Mouse (Mus musculus) testis, postnatal 14 days (tissue): ENCODE results near the gene Aebp1.
A peak's percentile ranks its signal among the peaks of the same experiment; 100 is the strongest.
"Not testable (repeated sequence)": the region's sequence is repeated elsewhere in the genome, so short reads cannot be mapped to it uniquely, and the experiment has no call there.

Experiments
- DNase-seq: peaks from one replicate; pipeline ENCODE4 v3.0.0; 2021; ENCODE audit warnings: low spot score

Gene Aebp1

DNA sequence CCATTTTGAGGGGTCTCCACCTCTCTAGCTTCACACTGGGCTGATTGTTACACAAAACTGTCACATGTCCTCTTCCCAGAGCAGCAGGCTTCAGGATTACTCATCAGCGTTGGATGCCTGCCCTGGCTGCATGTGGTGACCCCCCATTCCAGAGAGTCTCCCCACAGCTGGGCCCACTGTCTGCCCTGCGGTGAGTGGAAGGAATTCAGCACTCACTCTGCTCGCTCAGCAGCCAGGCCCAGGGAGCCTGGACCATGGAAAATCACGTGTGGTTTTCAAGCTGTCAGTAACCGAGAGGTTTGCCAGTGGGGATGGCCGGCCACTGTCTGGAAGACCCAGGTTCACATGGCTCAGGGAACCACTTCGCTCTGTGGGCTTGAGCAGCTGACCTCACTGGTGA, 5.8 kb upstream of the Aebp1 start:
- DNase-seq, result no peak

GRCm38 (mm10) chr11:5856479-5857130, 5.1 kb upstream of the Aebp1 start:
- no peak for DNase-seq

DNA sequence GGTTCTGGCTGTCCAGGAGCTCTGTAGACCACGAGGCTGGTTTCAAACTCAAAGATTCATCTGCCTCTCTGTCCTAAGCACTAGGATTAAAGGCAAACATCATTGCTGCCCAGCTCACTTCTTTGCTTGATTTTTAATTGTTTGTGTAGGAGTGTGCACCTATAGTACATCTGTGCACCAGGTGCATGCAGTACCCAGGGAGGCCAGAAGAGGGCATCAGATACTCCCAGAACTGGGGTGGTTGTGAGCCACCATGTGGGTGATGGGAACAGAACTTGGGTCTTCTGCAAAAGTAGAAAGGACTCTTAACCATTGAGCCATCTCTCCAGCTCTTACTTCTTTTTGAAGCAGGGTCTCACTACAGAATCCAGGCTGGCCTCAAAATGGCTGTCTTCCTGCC, 3.0 kb upstream of the Aebp1 start:
- DNase-seq, result no peak

DNA sequence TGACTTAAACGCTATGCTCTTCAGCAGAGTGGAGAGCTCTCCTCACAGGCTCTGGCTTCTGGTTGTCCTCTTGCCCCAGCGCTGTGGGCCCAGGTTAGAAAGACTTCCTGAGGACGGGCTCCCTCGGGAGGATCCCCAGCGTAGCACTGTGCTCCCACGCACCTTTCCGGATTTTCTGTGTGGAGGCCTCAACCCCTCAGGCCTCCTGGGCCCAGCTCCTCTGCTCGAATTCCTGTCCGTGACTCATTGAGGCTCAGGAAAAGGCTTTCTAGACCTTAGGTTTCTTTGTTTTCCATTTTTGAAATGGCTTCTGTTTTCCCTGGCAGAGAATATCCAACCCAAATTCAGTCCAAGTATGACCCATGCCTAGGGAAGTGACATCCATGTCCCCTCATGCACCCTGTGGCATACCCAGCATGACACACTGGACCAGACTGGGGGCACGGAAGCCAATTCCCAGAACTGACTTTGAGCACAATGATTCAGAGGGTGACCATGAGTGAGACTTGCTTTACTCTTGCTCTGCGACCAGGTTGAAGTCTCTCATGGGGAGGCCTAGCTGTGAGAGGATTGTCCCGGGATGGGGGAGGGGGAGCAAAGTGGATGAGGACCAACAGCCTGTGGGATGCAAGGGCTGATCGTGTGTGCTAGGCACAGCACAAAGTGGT, 1.7 kb upstream of the Aebp1 start:
- no peak for DNase-seq

DNA sequence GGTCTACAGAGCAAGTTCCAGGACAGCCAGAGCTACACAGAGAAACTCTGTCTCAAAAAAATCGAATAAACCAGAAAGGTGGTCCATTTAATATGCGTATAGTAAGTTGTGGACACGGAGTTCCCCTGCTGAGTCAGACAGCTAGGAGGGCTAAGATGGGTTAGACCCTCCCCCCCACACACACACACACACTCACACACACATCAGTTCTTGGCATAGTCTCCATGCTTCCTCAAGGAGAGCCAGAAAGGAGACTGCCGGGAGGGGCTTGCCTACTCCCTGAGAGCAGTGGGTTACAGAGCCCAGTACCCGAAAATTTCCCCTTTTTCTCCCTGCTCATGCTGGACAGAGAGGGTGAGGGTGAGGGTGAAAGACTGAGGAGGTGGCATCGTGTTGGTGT, 1.1 kb upstream of the Aebp1 start:
- DNase-seq, result no peak

DNA sequence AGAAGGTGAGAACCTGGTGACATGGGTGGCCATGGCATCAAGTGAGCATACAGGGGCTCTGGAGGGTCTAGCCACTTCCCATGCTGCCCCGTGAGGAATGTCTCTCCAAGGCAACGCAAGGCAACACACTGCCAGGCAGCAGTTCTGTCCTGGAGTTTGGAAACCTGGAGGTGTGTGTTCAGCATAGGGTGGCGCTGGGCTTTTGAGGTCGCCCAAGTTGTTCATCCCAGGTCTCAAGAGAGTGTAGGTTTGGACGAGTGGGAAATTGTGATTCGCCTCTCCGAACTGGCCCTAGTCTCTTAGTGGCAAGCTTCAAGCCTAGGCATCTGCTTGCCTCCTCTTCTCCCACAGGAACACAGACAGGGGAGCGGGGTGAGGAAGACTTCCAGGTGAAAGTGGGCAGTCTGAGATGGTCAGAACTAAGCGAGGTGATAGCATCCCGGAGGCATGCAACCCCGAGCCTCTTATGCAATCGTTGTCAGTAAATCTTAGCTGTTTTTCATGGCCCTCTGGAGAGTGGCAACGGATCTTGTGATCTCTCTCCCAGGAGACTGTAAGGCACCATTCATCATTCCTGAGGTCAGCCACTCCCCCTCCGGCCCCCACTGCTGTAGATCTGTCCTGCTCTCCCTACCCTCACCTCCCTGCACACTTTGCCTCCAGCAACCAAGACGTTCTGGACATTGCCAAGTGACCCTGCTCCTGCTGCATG, 803 bp downstream of the Aebp1 start:
- DNase-seq, result peak; percentile 32

DNA sequence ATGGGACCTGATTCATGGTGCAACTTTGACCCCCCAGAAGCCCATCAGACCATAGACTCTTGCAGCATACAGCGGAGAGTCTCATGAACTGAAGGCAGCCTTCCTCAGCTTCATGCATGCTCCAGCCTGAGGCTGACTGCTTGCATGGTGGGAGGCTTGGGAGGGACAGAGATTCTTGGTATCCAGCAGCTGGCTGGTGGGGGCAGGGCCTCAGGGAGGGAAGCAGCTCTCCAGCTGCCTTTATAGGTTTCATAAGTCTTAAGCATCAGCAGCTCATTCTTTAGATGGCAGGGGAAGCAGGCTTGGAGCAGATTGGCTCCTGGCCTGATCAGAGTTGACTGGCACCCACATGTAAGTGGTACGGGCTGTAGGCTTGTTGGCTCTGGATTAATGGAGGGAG, 5.4 kb downstream of the Aebp1 start:
- no peak for DNase-seq

DNA sequence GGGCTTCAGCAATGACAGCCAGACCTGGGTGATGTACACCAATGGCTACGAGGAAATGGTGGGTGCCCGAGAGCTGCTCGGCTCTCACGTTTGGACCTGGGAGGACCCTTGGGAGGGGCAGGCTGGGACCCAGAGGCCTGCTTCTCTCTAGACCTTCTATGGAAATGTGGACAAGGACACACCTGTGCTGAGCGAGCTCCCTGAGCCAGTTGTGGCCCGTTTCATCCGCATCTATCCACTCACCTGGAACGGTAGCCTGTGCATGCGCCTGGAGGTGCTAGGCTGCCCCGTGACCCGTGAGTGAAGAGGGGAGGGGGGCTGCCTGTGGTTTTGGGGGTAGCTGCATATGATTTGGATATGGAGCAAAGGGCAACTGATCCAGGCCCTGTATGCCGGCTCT, 6.6 kb downstream of the Aebp1 start:
- no peak for DNase-seq

DNA sequence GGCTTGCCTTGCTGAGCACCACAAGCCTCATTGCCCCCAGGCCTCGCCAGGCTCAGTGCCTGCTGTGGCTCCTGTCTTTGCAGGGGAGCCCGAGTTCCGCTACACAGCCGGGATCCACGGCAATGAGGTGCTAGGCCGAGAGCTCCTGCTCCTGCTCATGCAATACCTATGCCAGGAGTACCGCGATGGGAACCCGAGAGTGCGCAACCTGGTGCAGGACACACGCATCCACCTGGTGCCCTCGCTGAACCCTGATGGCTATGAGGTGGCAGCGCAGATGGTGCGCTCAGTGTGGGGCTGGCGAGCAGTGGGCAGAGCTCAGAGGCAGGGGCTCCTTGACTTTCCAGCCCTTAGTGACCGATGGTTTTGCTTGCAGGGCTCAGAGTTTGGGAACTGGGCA, 7.6 kb downstream of the Aebp1 start:
- no peak for DNase-seq

- DNase-seq, result no peak
Measured at GRCm38 (mm10) chr11:5870069-5870468, 8.3 kb downstream of the Aebp1 start.

DNA sequence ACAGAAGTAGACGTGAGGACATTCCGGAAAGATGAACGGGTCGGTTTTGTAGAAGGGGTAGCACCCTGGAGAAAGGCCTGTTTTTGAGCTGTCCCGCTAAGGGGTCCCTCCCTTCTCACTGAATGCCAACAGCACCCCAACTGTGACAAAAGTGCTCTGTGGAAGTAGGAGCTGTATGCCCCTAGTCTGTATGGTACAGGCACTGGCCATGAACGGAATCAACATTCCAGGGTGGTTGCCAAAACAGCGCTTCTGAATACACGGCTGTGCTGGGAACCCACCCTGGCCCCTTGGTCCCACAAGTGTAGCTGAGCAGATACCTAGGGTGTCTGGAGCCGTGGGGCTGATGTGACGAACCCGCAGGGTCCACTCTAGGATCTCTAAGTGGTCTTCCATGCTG, 11.0 kb downstream of the Aebp1 start:
- no peak for DNase-seq

DNA sequence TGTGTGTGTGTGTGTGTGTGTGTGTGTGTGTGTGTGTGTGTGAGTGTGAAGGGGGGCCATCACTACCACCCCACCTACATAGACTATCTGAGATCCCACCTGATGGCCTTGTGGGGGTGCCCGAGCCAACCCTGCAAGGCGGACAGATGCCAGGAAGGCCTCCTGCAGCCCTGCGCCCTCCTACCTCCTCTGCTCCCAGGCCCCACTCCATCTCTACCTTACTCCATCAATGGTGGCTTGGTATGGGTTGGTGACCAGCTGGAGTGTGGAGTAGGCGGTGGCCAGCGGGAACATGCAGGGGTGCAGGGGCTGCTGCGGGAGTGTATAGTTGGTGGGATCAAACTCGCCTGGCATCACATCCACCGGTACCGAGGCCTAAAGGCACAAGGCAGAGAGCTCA, 11.4 kb downstream of the Aebp1 start:
- DNase-seq, result no peak

DNA sequence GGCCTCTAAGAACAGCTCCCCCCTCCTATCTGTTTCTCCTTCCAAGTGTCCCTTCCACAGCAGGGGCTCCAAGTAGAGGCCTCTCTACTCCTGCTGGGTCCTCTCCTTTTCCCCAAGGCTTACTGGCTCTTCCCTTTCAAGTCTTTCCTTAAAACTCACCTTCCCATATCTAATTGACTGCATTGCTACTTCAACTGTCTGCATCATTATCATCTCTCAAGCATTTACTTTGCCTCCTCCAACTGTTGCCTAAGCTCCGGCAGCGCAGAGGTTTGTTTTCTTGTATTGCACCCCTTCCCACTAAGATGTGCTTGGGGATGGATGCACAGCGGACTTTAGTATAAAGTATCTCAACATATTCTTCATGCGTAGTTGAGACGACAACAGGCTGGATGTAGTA, 15.7 kb downstream of the Aebp1 start:
- no peak for DNase-seq

DNA sequence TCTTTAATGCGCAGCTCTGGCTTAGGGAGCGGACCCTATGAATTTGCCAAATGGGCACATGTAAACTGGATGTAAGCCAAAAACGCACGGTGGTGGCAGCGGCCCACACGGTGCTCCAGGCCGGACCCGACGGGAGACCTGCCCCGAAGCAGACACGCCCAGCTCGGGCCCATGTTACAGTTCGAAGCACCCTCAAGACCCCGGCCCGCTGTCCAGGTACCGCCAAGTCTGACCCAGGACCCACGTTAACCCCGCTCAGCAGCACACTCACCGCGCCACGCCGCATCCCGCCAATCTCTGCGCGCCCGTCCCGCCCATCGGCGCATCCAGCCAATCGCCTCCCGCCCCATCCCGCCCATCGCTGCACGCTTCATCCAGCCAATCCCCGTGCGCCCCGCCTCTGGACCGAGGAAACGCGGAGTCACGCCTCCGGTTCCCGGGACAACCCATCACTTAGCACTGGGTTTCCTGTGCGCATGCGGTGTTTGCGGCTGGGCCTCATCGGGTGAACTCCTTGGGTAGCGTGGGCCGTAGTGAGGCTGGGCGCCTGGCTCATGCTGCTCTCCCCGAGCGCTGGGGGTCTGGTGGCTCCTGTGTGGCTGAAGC, 16.3 kb downstream of the Aebp1 start, which contains the start of gene Pold2:
Gene Pold2, minus strand, starts transcription at position 372 of the 606 bp plus-strand sequence.
- DNase-seq, result peak; percentile 97

DNA sequence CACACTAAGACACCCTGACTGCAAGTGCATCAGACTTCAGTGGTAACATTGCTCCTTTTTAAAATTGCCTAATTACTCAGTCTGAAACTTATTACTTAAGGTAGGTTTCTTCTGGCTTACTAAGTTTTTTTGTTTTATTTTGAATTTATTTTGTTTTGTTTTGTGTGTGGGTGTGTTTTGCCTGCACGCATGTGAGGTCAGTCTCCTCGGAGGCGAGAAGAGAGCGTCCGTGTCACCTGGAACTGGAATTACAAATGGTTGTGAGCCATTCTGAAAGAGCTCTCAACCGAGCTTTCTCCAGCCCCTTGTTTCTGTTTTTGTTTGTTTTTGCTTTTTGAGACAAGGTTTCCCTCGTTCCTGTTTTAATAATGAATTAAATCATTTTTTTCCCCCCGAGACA, 16.9 kb downstream of the Aebp1 start:
- DNase-seq, result no peak

GRCm38 (mm10) chr11:5879905-5880304, 18.2 kb downstream of the Aebp1 start:
- DNase-seq, result peak; percentile 59

DNA sequence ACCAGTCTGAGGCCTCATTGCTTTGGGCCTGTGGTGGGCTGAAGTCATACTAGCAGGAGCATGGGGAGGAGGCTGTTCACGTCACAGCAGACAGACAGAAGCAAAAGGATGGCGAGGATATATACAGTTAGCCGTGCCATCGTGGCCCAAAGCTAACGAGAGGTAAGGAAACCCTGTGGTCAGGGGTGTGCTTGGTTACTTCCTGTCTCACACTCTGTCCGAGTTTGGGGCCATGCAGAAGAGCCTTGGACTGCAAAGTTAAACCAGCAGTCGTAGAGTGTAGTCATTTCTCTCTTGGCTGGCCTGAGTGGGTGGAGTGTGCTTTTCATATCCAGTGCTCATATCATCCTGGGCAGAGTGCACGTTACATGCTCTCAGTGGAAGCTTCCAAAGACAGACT, 20.8 kb downstream of the Aebp1 start:
- DNase-seq, result no peak

GRCm38 (mm10) chr11:5886187-5886586, 24.4 kb downstream of the Aebp1 start:
- no peak for DNase-seq

DNA sequence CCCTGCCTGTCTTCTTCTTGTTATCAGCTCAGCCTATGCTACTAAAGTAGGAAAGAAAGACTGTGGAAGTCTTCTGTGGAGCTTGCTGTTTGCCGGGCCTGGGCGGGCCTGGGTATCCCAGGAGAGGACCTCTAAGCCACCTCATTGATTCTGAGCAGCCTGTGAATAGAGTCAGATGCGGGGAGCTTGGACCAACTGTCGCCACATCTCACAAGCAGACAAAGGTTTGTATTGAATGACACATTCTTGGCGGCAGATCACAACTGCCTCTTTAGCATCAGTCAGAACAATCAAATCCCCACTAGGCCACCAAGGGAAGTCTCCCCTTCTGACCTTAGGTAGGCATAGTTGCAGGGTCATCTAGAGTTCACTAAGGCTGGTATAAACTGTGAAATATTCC, 25.5 kb downstream of the Aebp1 start:
- DNase-seq, result no peak

GRCm38 (mm10) chr11:5888563-5888962, 26.8 kb downstream of the Aebp1 start:
- not testable (repeated sequence) for DNase-seq

- DNase-seq, result no peak
Measured at GRCm38 (mm10) chr11:5892151-5892591, 30.4 kb downstream of the Aebp1 start.

DNA sequence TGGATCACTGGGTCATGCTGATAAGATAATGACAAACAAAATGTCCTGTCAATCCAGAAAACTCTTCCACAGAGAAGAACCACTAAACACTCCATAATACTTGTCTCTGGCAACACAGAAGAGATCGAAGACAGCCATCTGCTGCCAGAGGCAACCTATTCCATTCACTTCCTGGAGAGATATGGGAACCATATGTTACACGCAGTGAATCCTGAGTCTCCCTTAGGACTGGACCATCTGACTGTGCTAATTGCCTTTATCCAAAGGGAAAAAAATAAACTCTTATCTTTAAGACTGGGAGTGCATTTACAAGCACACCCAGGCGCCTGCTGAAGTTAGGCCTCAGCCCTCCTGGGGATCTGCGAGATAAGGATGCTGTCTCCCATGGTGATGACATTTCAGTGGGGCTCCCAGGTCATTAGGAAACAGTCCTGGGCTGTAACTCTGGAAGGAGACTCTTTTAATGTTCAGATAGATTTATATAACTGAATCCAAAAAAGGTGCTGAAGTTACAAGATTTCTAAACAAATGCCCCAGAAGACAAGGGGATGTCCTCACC, 31.1 kb downstream of the Aebp1 start:
- no peak for DNase-seq

DNA sequence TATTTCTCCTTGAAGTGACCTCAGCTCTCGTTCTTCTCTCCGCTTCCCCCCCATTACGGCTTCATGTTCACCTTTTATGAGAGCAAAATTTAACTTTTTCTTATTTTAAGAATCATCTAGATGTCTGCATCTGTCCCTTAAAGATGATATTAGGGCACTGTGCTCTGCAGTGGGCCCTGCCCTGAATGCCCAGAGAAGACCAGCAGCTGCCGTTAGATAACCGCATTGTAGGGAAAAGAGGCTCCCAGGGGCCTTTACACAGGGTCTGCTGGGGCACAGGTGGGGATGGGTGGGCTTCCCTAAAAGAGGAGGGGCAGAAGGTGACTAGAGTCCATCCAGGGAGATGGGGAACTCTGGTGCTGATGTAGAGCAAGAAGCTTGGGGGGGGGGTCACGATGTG, 32.1 kb downstream of the Aebp1 start:
- no peak for DNase-seq
